Mouse (Mus musculus): ENCODE results near the gene Itgb3bp. TPM values are rescaled to one million over a fixed set of nuclear protein-coding genes. Genes with fewer than 3 reads are reported as not detected.

Itgb3bp gene
- polyA plus RNA-seq, 1 experiment from 2014 or later, result 12.2 TPM

Other genes starting within 250 kb of the Itgb3bp start
- gene Alg6, start 214.1 kb downstream of the Itgb3bp start, polyA plus RNA-seq (2015; fragmentation: Nextera tagmentation; extraction: Ambion mirVana), result 10.3 and 12.5 TPM in 2 replicates
- gene Efcab7, start 100.6 kb downstream of the Itgb3bp start, polyA plus RNA-seq (2015; fragmentation: Nextera tagmentation; extraction: Ambion mirVana), result 10.8 and 12.5 TPM in 2 replicates
- gene Pgm1, start 399 bp downstream of the Itgb3bp start, polyA plus RNA-seq (2015; fragmentation: Nextera tagmentation; extraction: Ambion mirVana), result 77.5 and 80.1 TPM in 2 replicates
- gene Ror1, start 166.0 kb upstream of the Itgb3bp start, polyA plus RNA-seq (2015; fragmentation: Nextera tagmentation; extraction: Ambion mirVana), result 1.1 and 1.6 TPM in 2 replicates

Data from midbrain, embryonic 15.5 days (tissue).